Mouse (Mus musculus): ENCODE measurements around the gene Cop1.

- TF ChIP-seq CTCF (conservative IDR thresholded peaks at IDR 0.05; ENCODE audit: low read length) (no peak), POU5F1 (IDR thresholded peaks at IDR 0.05; ENCODE audit: borderline replicate concordance, low read length) (no peak), NANOG (IDR thresholded peaks at IDR 0.05; ENCODE audit: borderline replicate concordance, low read length) (no peak)
These were observed 1.3 kb downstream of the Cop1 start for GRCm38 (mm10) chr1:159233426-159233825.
